Mouse (Mus musculus) C2C12 (cell line): ENCODE results near the gene Nr5a2.

Experiments
- CEBPB ChIP-seq: IDR thresholded peaks from one replicate; pipeline ENCODE4 v1.6.1; 2011; ENCODE audit warnings: low read depth, mild to moderate bottlenecking, control low read depth, moderate library complexity
- CTCF ChIP-seq: IDR thresholded peaks from one replicate; pipeline ENCODE4 v1.5.1; 2011; ENCODE audit not compliant: control insufficient read depth, insufficient read depth, insufficient read length
- FOSL1 ChIP-seq: IDR thresholded peaks from one replicate; pipeline ENCODE4 v1.8.0; 2011; ENCODE audit warnings: mild to moderate bottlenecking, low read length; ENCODE audit not compliant: poor library complexity, insufficient read depth, severe bottlenecking
- MAX ChIP-seq: IDR thresholded peaks from one replicate; pipeline ENCODE4 v1.6.1; 2011; ENCODE audit warnings: mild to moderate bottlenecking, control low read depth
- MYOG ChIP-seq: IDR thresholded peaks from one replicate; pipeline ENCODE4 v1.6.1; 2011; ENCODE audit not compliant: control insufficient read depth, insufficient read length; ENCODE audit errors: extremely low read depth

- TF ChIP-seq CTCF (no peak), CEBPB (no peak), MAX (no peak), FOSL1 (no peak), MYOG (no peak)
Observed at GRCm38 (mm10) chr1:136948511-136949275, 11.6 kb downstream of the Nr5a2 start.
